Mouse (Mus musculus) forebrain, embryonic 10.5 days (tissue): ENCODE data around the gene Gtpbp1. TPM values are rescaled to one million over a fixed set of nuclear protein-coding genes. Genes with fewer than 3 reads are reported as not detected.

ENCODE experiments used
- DNase-seq: peaks from one replicate; pipeline ENCODE4 v3.0.0-alpha.2; 2017; ENCODE audit warnings: low spot score; ENCODE audit errors: extremely low spot score
- H3K27ac ChIP-seq: fragments of 300-500 bp; sonication (generic); 2 replicates; pipeline ENCODE4 v1.5.1; 2016; ENCODE audit warnings: mild to moderate bottlenecking
- H3K27me3 ChIP-seq: fragments of 300-500 bp; sonication (generic); 2 replicates; pipeline ENCODE4 v1.6.1; 2016; ENCODE audit warnings: mild to moderate bottlenecking; ENCODE audit not compliant: poor library complexity, severe bottlenecking
- H3K36me3 ChIP-seq: fragments of 300-500 bp; sonication (generic); replicated peaks from 2 replicates; pipeline ENCODE4 v1.6.1; 2016; ENCODE audit warnings: mild to moderate bottlenecking, moderate library complexity
- H3K4me1 ChIP-seq: fragments of 300-500 bp; sonication (generic); 2 replicates; pipeline ENCODE4 v1.6.1; 2016
- H3K4me3 ChIP-seq: fragments of 300-500 bp; sonication (generic); 2 replicates; pipeline ENCODE4 v1.5.1; 2016; ENCODE audit warnings: mild to moderate bottlenecking, moderate library complexity
- H3K9me3 ChIP-seq: fragments of 300-500 bp; sonication (generic); 2 replicates; pipeline ENCODE4 v1.6.1; 2016; ENCODE audit warnings: mild to moderate bottlenecking, moderate library complexity
- WGBS: fragments of 180-500 bp; shearing (Covaris S2); methylation state at CpG from one replicate; pipeline ENCODE4 v1.1.7; 2016; 5-methylcytosine and 5-hydroxymethylcytosine counted together
- polyA plus RNA-seq: library from polyadenylated mRNA; unstranded; fragments of >200 nt; fragmentation: Nextera tagmentation; extraction: Ambion mirVana; gene quantifications from 2 replicates; pipeline ENCODE4 v1.2.1, GENCODE M21; 2016

The Gtpbp1 gene
- polyA plus RNA-seq, 1 experiment from 2014 or later = 48.3 TPM

- H3K4me3 ChIP-seq = no peak overlapping the region
- 80% methylated on average over 10 of the region's 10 CpGs for WGBS
- no peaks in the 10 kb centered on the region for H3K27me3 ChIP-seq
- no peaks in the 10 kb centered on the region for H3K9me3 ChIP-seq
- DNase-seq = no peak
- H3K4me1 ChIP-seq = peaks cover 21% of the 10 kb centered on the region
- no peak overlapping the region for H3K27ac ChIP-seq
- H3K36me3 ChIP-seq = peaks cover 42% of the 10 kb centered on the region
Observed at GRCm38 (mm10) chr15:79766168-79766567, 75.5 kb downstream of the Gtpbp1 start.

GRCm38 (mm10) chr15:79766586-79767071 lies 76.0 kb downstream of the Gtpbp1 start:
- WGBS = 90% methylated on average over 10 of the region's 10 CpGs
- peaks cover 23% of the 10 kb centered on the region for H3K4me1 ChIP-seq
- no peaks in the 10 kb centered on the region for H3K27me3 ChIP-seq
- peaks cover 39% of the 10 kb centered on the region for H3K36me3 ChIP-seq
- DNase-seq = no peak
- no peak overlapping the region for H3K27ac ChIP-seq
- no peak overlapping the region for H3K4me3 ChIP-seq
- H3K9me3 ChIP-seq = no peaks in the 10 kb centered on the region

- Histone ChIP-seq H3K27me3 (no peaks in the 10 kb centered on the region), H3K4me1 (peaks cover 23% of the 10 kb centered on the region), H3K4me3 (no peak overlapping the region), H3K36me3 (peaks cover 31% of the 10 kb centered on the region), H3K27ac (no peak overlapping the region), H3K9me3 (no peaks in the 10 kb centered on the region)
- no peak for DNase-seq
- 93% methylated on average over 16 of the region's 16 CpGs for WGBS
Observed at GRCm38 (mm10) chr15:79767327-79767961, 76.8 kb downstream of the Gtpbp1 start.

GRCm38 (mm10) chr15:79768302-79768701 lies 77.7 kb downstream of the Gtpbp1 start:
- no peak overlapping the region for H3K4me3 ChIP-seq
- WGBS = 65% methylated on average over 6 of the region's 6 CpGs
- H3K4me1 ChIP-seq = peaks cover 30% of the 10 kb centered on the region
- no peak for DNase-seq
- H3K36me3 ChIP-seq = peaks cover 22% of the 10 kb centered on the region
- no peaks in the 10 kb centered on the region for H3K9me3 ChIP-seq
- no peak overlapping the region for H3K27ac ChIP-seq
- H3K27me3 ChIP-seq = no peaks in the 10 kb centered on the region

GRCm38 (mm10) chr15:79770629-79771240 lies 80.1 kb downstream of the Gtpbp1 start:
- Histone ChIP-seq H3K4me1 (peaks cover 50% of the 10 kb centered on the region), H3K9me3 (no peaks in the 10 kb centered on the region), H3K27me3 (no peaks in the 10 kb centered on the region), H3K4me3 (no peak overlapping the region), H3K27ac (no peak overlapping the region), H3K36me3 (no peaks in the 10 kb centered on the region; the same call in 1 of the 2 replicates)
- WGBS = 91% methylated on average over 21 of the region's 21 CpGs
- DNase-seq = no peak

Other genes with a start within 250 kb of the Gtpbp1 start
- gene Csnk1e, start 235.3 kb upstream of the Gtpbp1 start, polyA plus RNA-seq = 117 and 123 TPM in 2 replicates
- not detected in 2 replicates for gene Kcnj4, start 185.6 kb upstream of the Gtpbp1 start, polyA plus RNA-seq
- 7.4 and 7.5 TPM in 2 replicates for gene Kdelr3, start 174.4 kb upstream of the Gtpbp1 start, polyA plus RNA-seq
- 43.7 and 48.9 TPM in 2 replicates for gene Ddx17, start 144.1 kb upstream of the Gtpbp1 start, polyA plus RNA-seq
- gene Dmc1, start 85.7 kb upstream of the Gtpbp1 start, polyA plus RNA-seq = 1.2 and 1.8 TPM in 2 replicates
- 1.8 and 2.5 TPM in 2 replicates for gene Fam227a, start 31.9 kb upstream of the Gtpbp1 start, polyA plus RNA-seq
- gene Cby1, start 31.6 kb upstream of the Gtpbp1 start, polyA plus RNA-seq = 79.1 and 80.3 TPM in 2 replicates
- 268 and 286 TPM in 2 replicates for gene Tomm22, start 20.0 kb upstream of the Gtpbp1 start, polyA plus RNA-seq
- gene Josd1, start 2.9 kb upstream of the Gtpbp1 start, polyA plus RNA-seq = 16.6 and 18.6 TPM in 2 replicates
- 2.0 and 3.4 TPM in 2 replicates for gene Sun2, start 51.7 kb downstream of the Gtpbp1 start, polyA plus RNA-seq
- gene Dnal4, start 87.0 kb downstream of the Gtpbp1 start, polyA plus RNA-seq = 63.3 and 70.8 TPM in 2 replicates
- 1.6 and 1.7 TPM in 2 replicates for gene Nptxr, start 113.9 kb downstream of the Gtpbp1 start, polyA plus RNA-seq
- not detected in 2 replicates for gene Npcd, start 143.4 kb downstream of the Gtpbp1 start, polyA plus RNA-seq
- gene Cbx6, start 143.8 kb downstream of the Gtpbp1 start, polyA plus RNA-seq = 21.6 and 22.3 TPM in 2 replicates
- gene Apobec3, start 200.8 kb downstream of the Gtpbp1 start, polyA plus RNA-seq = 9.2 and 11.0 TPM in 2 replicates